Mouse (Mus musculus) cortical plate, adult 2 months (tissue): ENCODE data around the gene Rps6ka2. TPM values are rescaled to one million over a fixed set of nuclear protein-coding genes. Genes with fewer than 3 reads are reported as not detected.

ENCODE experiments used
- H3K27ac ChIP-seq: fragments of 200-500 bp; 2 replicates; pipeline ENCODE4 v1.5.1; 2012; ENCODE audit warnings: low read length, control low read depth, inconsistent platforms; ENCODE audit not compliant: insufficient read depth
- H3K4me1 ChIP-seq: fragments of 200-500 bp; 2 replicates; pipeline ENCODE4 v1.6.1; 2011; ENCODE audit warnings: low read length; ENCODE audit not compliant: control insufficient read depth, insufficient read depth
- H3K4me3 ChIP-seq: fragments of 200-500 bp; 2 replicates; pipeline ENCODE4 v1.5.1; 2011; ENCODE audit warnings: mild to moderate bottlenecking, low read length, control low read depth; ENCODE audit not compliant: insufficient read depth
- CTCF ChIP-seq: fragments of 200-500 bp; IDR thresholded peaks from 2 replicates; pipeline ENCODE4 v1.5.1; 2011; ENCODE audit warnings: mild to moderate bottlenecking, control low read depth, low read length; ENCODE audit not compliant: insufficient read depth; ENCODE audit errors: extremely low read depth
- POLR2A ChIP-seq: fragments of 200-500 bp; IDR thresholded peaks from 2 replicates; pipeline ENCODE4 v1.6.1; 2011; ENCODE audit warnings: mild to moderate bottlenecking, low read length, control low read depth; ENCODE audit not compliant: insufficient read depth; ENCODE audit errors: extremely low read depth
- polyA plus RNA-seq: library from polyadenylated mRNA; depleted of rRNA; stranded (reverse); fragments of >200 nt; gene quantifications from 2 replicates; pipeline ENCODE4 v1.2.3, GENCODE M21; 2012

The Rps6ka2 gene
- polyA plus RNA-seq, 1 experiment, result 48.3 TPM

- Histone ChIP-seq H3K27ac (no peak overlapping the region), H3K4me1 (peaks cover 3% of the 10 kb centered on the region), H3K4me3 (no peak overlapping the region)
- TF ChIP-seq POLR2A (no peak), CTCF (no peak)
These were observed 70.6 kb downstream of the Rps6ka2 start for GRCm38 (mm10) chr17:7240526-7240925.

DNA sequence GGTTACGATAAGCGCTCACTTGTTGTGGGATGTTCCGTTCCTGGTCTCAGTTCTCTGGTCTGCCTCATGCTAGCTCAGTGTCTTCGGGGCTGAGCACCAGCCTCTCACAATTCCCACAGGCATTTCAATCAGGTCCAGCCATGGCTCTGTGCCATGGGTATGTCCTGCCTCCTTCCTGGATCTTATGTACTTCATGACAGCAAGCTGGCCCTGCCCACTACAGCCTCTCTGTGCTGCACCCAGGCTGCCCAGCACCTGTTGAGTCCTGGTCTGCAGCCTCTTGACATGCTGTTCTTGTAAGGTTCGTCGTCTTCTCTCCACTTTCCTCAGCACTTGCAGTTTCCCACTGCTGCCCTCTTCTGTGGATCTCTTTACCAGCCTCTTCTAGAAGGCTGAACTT lies 75.2 kb downstream of the Rps6ka2 start:
- TF ChIP-seq CTCF, result 0 out of 2 replicates have a peak, but pooled peaks have one; percentile 12
- TF ChIP-seq POLR2A, result no peak

DNA sequence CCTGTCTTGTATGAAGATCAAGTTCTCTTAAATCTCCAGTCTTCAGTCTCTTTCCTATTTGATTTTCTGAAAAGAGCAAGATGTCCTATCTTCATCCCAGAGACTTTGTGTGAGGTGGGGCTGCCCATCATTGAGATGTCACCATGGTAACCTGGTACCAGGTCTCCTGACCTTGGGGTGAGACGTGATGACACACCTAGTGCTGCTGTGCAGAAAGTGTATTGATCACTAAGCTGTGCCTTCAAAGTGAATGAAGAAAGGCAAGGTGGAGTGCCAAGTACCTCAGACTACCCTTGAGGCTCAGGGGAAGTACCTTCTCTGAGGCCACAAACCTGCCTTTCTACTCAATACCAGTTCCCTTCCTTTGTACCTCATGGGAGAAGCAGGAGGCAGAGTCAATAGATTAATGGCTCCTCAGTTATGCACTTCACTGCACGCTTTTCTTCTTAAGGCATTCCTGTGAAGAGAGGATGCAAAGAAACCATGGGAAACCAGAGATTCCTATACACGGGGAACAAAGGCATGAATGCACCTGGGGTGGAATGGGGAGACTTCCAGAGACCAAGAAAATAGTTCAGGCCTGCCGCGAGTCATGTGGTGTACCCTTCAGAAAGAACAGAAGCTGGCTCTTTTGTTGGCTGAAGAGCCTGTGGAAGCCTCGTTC lies 77.1 kb downstream of the Rps6ka2 start:
- no peak overlapping the region for H3K27ac ChIP-seq
- TF ChIP-seq POLR2A (no peak), CTCF (no peak)
- H3K4me3 ChIP-seq, result no peak overlapping the region
- H3K4me1 ChIP-seq, result no peaks in the 10 kb centered on the region

More for the DNA sequence above, 75.2 kb downstream of the Rps6ka2 start:
- peaks cover 3% of the 10 kb centered on the region for H3K4me1 ChIP-seq
- no peak overlapping the region for H3K27ac ChIP-seq
- no peak overlapping the region for H3K4me3 ChIP-seq

DNA sequence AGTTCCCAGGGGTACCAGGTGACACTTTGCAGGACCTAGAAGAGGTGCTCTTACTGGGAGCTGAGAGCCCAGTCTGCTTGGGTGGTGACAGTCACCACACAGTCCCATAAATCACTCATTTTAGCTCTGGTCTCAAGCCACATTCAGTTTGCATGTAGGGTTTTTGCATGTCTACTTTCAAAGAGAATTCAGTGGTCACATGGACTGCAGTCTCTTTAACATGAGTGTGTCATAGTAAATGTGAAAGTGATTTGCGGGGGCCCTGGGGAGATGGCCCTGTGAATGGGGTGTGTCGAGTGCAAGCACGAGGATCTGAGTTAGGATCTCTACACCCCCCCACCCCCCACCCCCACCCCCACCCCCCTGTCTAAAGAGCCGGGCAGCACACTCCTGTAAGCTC lies 80.5 kb downstream of the Rps6ka2 start:
- TF ChIP-seq POLR2A (no peak), CTCF (no peak)
- Histone ChIP-seq H3K27ac (no peak overlapping the region), H3K4me3 (no peak overlapping the region), H3K4me1 (no peaks in the 10 kb centered on the region)

- no peak for TF ChIP-seq CTCF
- TF ChIP-seq POLR2A, result no peak
- peaks cover 1% of the 10 kb centered on the region; the same call in 1 of the 2 replicates for H3K4me1 ChIP-seq
- no peak overlapping the region for H3K4me3 ChIP-seq
- no peak overlapping the region for H3K27ac ChIP-seq
These were observed 87.3 kb downstream of the Rps6ka2 start for GRCm38 (mm10) chr17:7257208-7257607.

DNA sequence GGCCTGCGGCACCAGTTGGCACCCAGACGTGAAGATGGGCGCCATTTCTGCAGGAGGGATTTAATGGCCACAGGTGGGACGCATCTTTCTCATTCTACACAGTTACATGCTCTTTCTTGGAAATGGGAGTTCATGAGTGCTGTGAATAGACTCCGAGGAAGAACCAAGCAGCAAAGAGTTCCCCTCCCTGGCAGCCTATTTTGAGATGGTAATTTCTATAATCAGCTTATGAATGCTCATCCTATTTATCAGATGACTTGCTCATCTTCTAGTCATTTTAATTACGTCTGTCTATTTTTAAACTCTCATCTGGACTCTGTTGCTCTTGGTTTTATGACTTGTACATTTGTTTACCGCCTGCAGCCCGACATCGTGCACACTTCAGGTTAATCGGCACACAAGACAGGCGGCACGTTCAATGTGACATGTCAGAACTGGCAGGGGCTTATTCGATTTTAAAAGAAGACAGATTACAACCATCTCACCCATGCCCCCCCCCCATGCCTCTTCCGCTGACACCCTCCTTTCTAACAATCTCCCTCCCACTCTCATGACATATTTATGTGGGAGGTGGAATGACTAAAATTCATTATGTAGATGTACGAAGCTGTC lies 88.9 kb downstream of the Rps6ka2 start:
- no peak overlapping the region for H3K27ac ChIP-seq
- H3K4me1 ChIP-seq, result peaks cover 1% of the 10 kb centered on the region; the same call in 1 of the 2 replicates
- H3K4me3 ChIP-seq, result no peak overlapping the region
- TF ChIP-seq POLR2A, result no peak

- Histone ChIP-seq H3K27ac (no peak overlapping the region), H3K4me3 (no peak overlapping the region), H3K4me1 (peaks cover 1% of the 10 kb centered on the region; the same call in 1 of the 2 replicates)
- TF ChIP-seq CTCF (no peak), POLR2A (no peak)
These were observed 90.4 kb downstream of the Rps6ka2 start for GRCm38 (mm10) chr17:7260360-7260759.

DNA sequence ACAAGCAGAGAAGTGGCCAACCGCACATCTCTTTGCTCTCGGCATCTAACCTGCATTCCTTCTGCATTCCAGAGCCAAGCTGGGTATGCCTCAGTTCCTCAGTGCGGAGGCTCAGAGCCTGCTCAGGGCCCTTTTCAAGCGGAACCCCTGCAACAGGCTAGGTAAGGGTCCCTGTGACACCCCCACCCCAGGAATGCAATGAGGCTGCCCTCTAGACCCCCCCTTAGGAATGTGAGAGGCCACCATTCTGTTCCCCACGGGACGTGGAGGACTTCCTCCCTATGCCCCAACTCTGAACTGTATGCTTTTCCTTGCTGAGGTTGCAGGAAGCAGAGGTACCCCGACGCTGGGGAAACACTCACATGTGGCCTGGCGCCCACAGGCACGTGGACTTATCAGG lies 92.1 kb downstream of the Rps6ka2 start:
- H3K4me1 ChIP-seq, result peaks cover 1% of the 10 kb centered on the region; the same call in 1 of the 2 replicates
- no peak overlapping the region for H3K4me3 ChIP-seq
- TF ChIP-seq POLR2A (no peak), CTCF (no peak)
- no peak overlapping the region for H3K27ac ChIP-seq

GRCm38 (mm10) chr17:7262620-7263019 lies 92.7 kb downstream of the Rps6ka2 start:
- H3K4me3 ChIP-seq, result no peak overlapping the region
- peaks cover 4% of the 10 kb centered on the region for H3K4me1 ChIP-seq
- no peak overlapping the region for H3K27ac ChIP-seq
- TF ChIP-seq CTCF, result no peak
- TF ChIP-seq POLR2A, result no peak

DNA sequence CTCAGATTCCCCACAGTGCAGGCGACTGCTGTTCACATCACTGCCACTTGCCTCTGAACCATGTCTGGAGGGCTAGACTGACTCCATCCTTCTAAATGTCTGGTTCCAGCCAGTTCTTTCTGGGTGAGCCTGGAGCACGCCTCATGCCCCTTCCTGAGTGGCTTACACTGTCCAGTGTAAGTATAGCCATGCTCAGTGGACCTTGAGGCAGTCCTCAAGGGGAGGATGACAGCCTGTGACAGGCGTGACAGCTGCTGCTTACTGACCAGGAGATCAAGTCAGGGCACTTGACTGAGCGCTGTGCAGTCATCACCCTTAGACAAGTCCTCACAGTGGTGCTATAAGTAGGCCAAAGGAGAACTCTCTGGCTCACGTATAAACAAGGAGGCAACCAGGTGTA lies 94.7 kb downstream of the Rps6ka2 start:
- no peak overlapping the region for H3K27ac ChIP-seq
- H3K4me3 ChIP-seq, result no peak overlapping the region
- H3K4me1 ChIP-seq, result peaks cover 5% of the 10 kb centered on the region
- TF ChIP-seq CTCF, result no peak
- TF ChIP-seq POLR2A, result no peak
